8 mouse cellular contexts compared by ENCODE assay signal in the genomic region with DNA sequence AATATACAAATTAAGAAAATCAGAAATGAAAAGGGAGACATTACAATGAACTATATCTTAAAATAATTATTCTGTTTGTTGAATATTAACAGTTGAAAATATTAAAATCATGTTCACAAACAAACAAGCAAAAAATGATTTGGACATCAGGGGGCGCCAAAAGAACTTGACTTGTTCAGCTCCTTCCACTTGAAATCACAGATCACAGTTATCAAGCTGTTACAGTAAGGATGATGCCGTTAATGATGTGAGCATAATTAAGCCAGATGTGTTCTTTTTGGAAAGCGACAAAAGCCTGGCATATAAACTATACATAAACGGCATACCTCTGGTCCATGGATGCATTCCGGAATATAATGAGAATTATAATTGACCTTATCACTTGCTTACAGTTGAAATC. TPM values are rescaled to one million over a fixed set of nuclear protein-coding genes. Genes with fewer than 3 reads are reported as not detected.
DNase-seq lines count a peak whose midpoint lies in the region; ATAC-seq lines count a peak whose summit lies in the region.

No protein-coding gene starts in this region.

- peak; percentile 4 for DNase-seq in cerebellum, adult 9-10 months
- DNase-seq in left cerebral cortex, adult 18-20 months (ENCODE audit: low spot score in 2 of 2) = peak; percentile 10 to 51
- no peak for DNase-seq in left cerebral cortex, postnatal 36 days (ENCODE audit: low spot score in 2 of 2)
- DNase-seq in ES-CJ7 (ENCODE audit: low read depth, low spot score) = peak; percentile 18
- peak; percentile 46 for DNase-seq in layer of hippocampus, adult 9-10 months (ENCODE audit: low spot score)
- DNase-seq in thymus, postnatal 25 days = peak; percentile 15
- no peak for DNase-seq in heart, adult 8-10 months (ENCODE audit: low spot score)

- intact Hi-C loops in left cerebral cortex, postnatal 36 days (cut with DNase I) = no loop called here

- ATAC-seq in cerebellum, adult (ENCODE audit: insufficient number of reproducible peaks, low FRiP score, low TSS enrichment) = no peak

RNA-seq across cellular contexts. Expression of gene Il23r, which starts 40.3 kb away (rescaled TPM):
- total RNA-seq in left cerebral cortex, adult 18-20 months (2021) = not detected
- total RNA-seq in left cerebral cortex, postnatal 36 days (2021) = not detected
- not detected for total RNA-seq in heart, adult 8-10 months (2022)

Comparison
In these comparisons a context has a peak if more than half of its experiments do, and no peak if none do; other contexts are left out.
1. DNase-seq: peak in cerebellum, adult 9-10 months (single experiment), left cerebral cortex, adult 18-20 months (2 of 2), ES-CJ7 (single experiment), layer of hippocampus, adult 9-10 months (single experiment) and thymus, postnatal 25 days (single experiment); none in left cerebral cortex, postnatal 36 days (0 of 2) and heart, adult 8-10 months (single experiment).